In the genomic region with DNA sequence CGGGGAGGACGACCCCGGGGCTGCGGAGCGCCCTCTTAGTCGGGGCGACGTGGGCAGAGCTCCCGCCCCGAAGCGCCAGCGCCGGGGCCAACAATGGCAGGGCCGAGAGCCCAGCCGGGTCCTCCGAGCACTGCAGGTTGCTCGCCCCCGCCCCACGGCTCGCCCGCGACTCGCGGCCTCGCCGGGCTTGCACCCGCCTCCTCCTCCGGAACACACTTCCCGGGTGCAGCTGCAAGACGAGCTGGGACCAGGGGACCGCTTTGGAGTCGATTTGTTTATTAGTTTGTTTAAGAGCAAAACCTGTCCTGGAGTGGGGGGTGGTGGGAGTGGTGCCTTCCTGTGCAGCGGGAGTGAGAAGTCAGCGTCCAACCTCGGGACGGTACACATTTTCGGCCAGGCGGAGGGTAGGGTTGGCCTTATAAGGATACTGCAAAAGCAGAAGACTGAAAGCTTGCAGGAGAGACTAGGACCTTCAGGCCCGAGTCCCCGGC, we compare ENCODE assay signal across 8 mouse cellular contexts. TPM values are rescaled to one million over a fixed set of nuclear protein-coding genes. Genes with fewer than 3 reads are reported as not detected.
DNase-seq lines count a peak whose midpoint lies in the region; ATAC-seq lines count a peak whose summit lies in the region.

No protein-coding gene starts in this region.

- no peaks in the 10 kb centered on the region for H3K36me3 ChIP-seq in stomach, embryonic 14.5 days (ENCODE audit: control insufficient read depth, insufficient read depth, low read length)

- peak overlapping the region; percentile 84 for H3K27ac ChIP-seq in stomach, embryonic 14.5 days (ENCODE audit: low read length)

- 0% methylated on average over 39 of the region's 40 CpGs for WGBS in stomach, embryonic 14.5 days

- H3K9me3 ChIP-seq in stomach, embryonic 14.5 days (ENCODE audit: control insufficient read depth, low read depth, low read length) = no peaks in the 10 kb centered on the region

- peak; percentile 45 for ATAC-seq in granulocyte monocyte progenitor cell, adult 5-6 weeks (replicated peaks; ENCODE audit: poor library complexity, severe bottlenecking)
- peak; percentile 43 for ATAC-seq in megakaryocyte progenitor cell, adult 5-6 weeks (replicated peaks; ENCODE audit: poor library complexity)
- peak; percentile 51; the same call in 1 of the 2 replicates for ATAC-seq in stomach, embryonic 14.5 days (ENCODE audit: insufficient number of reproducible peaks, insufficient read depth, low FRiP score, low read depth)

- peaks cover 17% of the 10 kb centered on the region for H3K4me1 ChIP-seq in stomach, embryonic 14.5 days (ENCODE audit: control insufficient read depth, insufficient read depth, low read length)

- H3K4me2 ChIP-seq in stomach, embryonic 14.5 days (replicated peaks; ENCODE audit: low read depth, low read length) = peak overlapping the region; percentile 72

- peak overlapping the region; percentile 62 for H3K4me3 ChIP-seq in stomach, embryonic 14.5 days (ENCODE audit: low read depth, low read length)

- peak overlapping the region; percentile 71 for H3K9ac ChIP-seq in stomach, embryonic 14.5 days (replicated peaks; ENCODE audit: low read depth, low read length)

- peak; percentile 38 for DNase-seq in urinary bladder, postnatal 14 days (ENCODE audit: low spot score)
- no peak for DNase-seq in urinary bladder, adult 18-20 months (ENCODE audit: low spot score in 2 of 2)
- peak; percentile 56 to 58 for DNase-seq in cerebellum, postnatal 14 days
- DNase-seq in kidney, postnatal 10 days = peak; percentile 59
- no peak for DNase-seq in c-Kit-positive CD71-positive TER-119-positive erythroid progenitor cells, embryonic 14.5 days (ENCODE audit: low spot score)

- H3K27me3 ChIP-seq in stomach, embryonic 14.5 days (ENCODE audit: control insufficient read depth, insufficient read depth, low read length) = no peaks in the 10 kb centered on the region

RNA-seq across cellular contexts. Expression of a gene that starts 1.0 kb away (rescaled TPM):
- 2.4 and 3.2 TPM in 2 replicates for total RNA-seq in granulocyte monocyte progenitor cell, adult 5-6 weeks (2014; fragmentation: Nextera tagmentation)
- total RNA-seq in granulocyte monocyte progenitor cell, adult 5-6 weeks (2017) = 1.1 and 1.4 TPM in 2 replicates
- total RNA-seq in megakaryocyte progenitor cell, adult 5-6 weeks (2015) = 1.8 and 2.6 TPM in 2 replicates
- total RNA-seq in megakaryocyte progenitor cell, adult 5-6 weeks (2017) = 1.5 and 1.7 TPM in 2 replicates
- polyA plus RNA-seq in stomach, embryonic 14.5 days (2014; fragmentation: Nextera tagmentation; extraction: Ambion mirVana) = 10.7 and 13.8 TPM in 2 replicates

RNA-seq across cellular contexts. Expression of a gene that starts 16.1 kb away (rescaled TPM):
- 92.5 and 103 TPM in 2 replicates for total RNA-seq in granulocyte monocyte progenitor cell, adult 5-6 weeks (2014; fragmentation: Nextera tagmentation)
- 77.9 and 121 TPM in 2 replicates for total RNA-seq in granulocyte monocyte progenitor cell, adult 5-6 weeks (2017)
- 65.0 and 85.1 TPM in 2 replicates for total RNA-seq in megakaryocyte progenitor cell, adult 5-6 weeks (2015)
- total RNA-seq in megakaryocyte progenitor cell, adult 5-6 weeks (2017) = 105 and 121 TPM in 2 replicates
- 69.7 and 71.6 TPM in 2 replicates for polyA plus RNA-seq in stomach, embryonic 14.5 days (2014; fragmentation: Nextera tagmentation; extraction: Ambion mirVana)

Comparison
In these comparisons a context has a peak if more than half of its experiments do, and no peak if none do; other contexts are left out.
1. DNase-seq: peak in urinary bladder, postnatal 14 days (single experiment), cerebellum, postnatal 14 days (2 of 2) and kidney, postnatal 10 days (single experiment); none in urinary bladder, adult 18-20 months (0 of 2) and c-Kit-positive CD71-positive TER-119-positive erythroid progenitor cells, embryonic 14.5 days (single experiment).
2. Peak in every context shown above with its lines, with median percentiles within 50 percentile points of each other: ATAC-seq.